Mouse (Mus musculus): ENCODE results near the gene Itih3. TPM values are rescaled to one million over a fixed set of nuclear protein-coding genes. Genes with fewer than 3 reads are reported as not detected.
A peak's percentile ranks its signal among the peaks of the same experiment; 100 is the strongest.

Itih3 gene
- total RNA-seq, 2 experiments from 2014 or later = 0.13 to 0.18 TPM

GRCm38 (mm10) chr14:30870206-30871147 is 53.1 kb downstream of the Itih3 start:
- no peak for DNase-seq
- intact Hi-C loops (cut with DNase I; ENCODE audit: low total_unique reads) = no loop called here

GRCm38 (mm10) chr14:30869391-30869801 is 54.2 kb downstream of the Itih3 start:
- intact Hi-C loops (cut with DNase I; ENCODE audit: low total_unique reads) = no loop called here
- no peak for DNase-seq

- intact Hi-C loops (cut with DNase I; ENCODE audit: low total_unique reads) = no loop called here
- DNase-seq = no peak
These were observed 54.7 kb downstream of the Itih3 start for GRCm38 (mm10) chr14:30868826-30869225.

GRCm38 (mm10) chr14:30867042-30867441 is 56.5 kb downstream of the Itih3 start:
- intact Hi-C loops (cut with DNase I; ENCODE audit: low total_unique reads) = no loop called here
- DNase-seq = peak; percentile 85

GRCm38 (mm10) chr14:30865311-30865710 is 58.2 kb downstream of the Itih3 start:
- intact Hi-C loops (cut with DNase I; ENCODE audit: low total_unique reads) = no loop called here
- DNase-seq = no peak

GRCm38 (mm10) chr14:30862368-30862767 is 61.2 kb downstream of the Itih3 start:
- intact Hi-C loops (cut with DNase I; ENCODE audit: low total_unique reads) = loop anchor here (5.0 kb wide), 1 partner anchor 165 kb away; no protein-coding TSS in a partner anchor
- no peak for DNase-seq

GRCm38 (mm10) chr14:30861421-30862125 is 62.0 kb downstream of the Itih3 start:
- no peak for DNase-seq

More at GRCm38 (mm10) chr14:30861421-30862125, 62.0 kb downstream of the Itih3 start:
- intact Hi-C loops (cut with DNase I; ENCODE audit: low total_unique reads) = loop anchor here (5.0 kb wide), 1 partner anchor 164 kb away; no protein-coding TSS in a partner anchor

Other genes starting within 250 kb of the Itih3 start
- gene Sfmbt1, start 208.9 kb downstream of the Itih3 start, total RNA-seq (2021) = 1 to 10 TPM; 7.4 to 7.9 TPM
- 1 to 10 TPM; 7.5 to 8.5 TPM for gene Tmem110, start 98.2 kb downstream of the Itih3 start, total RNA-seq (2021)
- 10 to 100 TPM; 74.0 to 90.1 TPM for gene Mustn1, start 44.6 kb downstream of the Itih3 start, total RNA-seq (2021)
- not detected for gene Itih4, start 37.3 kb downstream of the Itih3 start, total RNA-seq (2021)
- gene Itih1, start 19.5 kb upstream of the Itih3 start, total RNA-seq (2021) = not detected
- 1 to 10 TPM; 4.0 to 4.2 TPM for gene Nek4, start 27.6 kb upstream of the Itih3 start, total RNA-seq (2021)
- 10 to 100 TPM; 14.1 to 15.0 TPM for gene Glt8d1, start 77.6 kb upstream of the Itih3 start, total RNA-seq (2021)
- 100 to 1,000 TPM; 127 to 146 TPM for gene Spcs1, start 77.9 kb upstream of the Itih3 start, total RNA-seq (2021)
- 10 to 100 TPM; 49.4 to 51.6 TPM for gene Pbrm1, start 95.4 kb upstream of the Itih3 start, total RNA-seq (2021)
- gene Gnl3, start 95.4 kb upstream of the Itih3 start, total RNA-seq (2021) = 10 to 100 TPM; 27.3 to 39.3 TPM
- 10 to 100 TPM; 32.2 to 43.1 TPM for gene Smim4, start 205.2 kb upstream of the Itih3 start, total RNA-seq (2021)
- gene Nt5dc2, start 207.3 kb upstream of the Itih3 start, total RNA-seq (2021) = 1 to 10 TPM; 6.8 to 8.1 TPM
- 10 to 100 TPM; 29.8 to 40.4 TPM for gene Stab1, start 244.9 kb upstream of the Itih3 start, total RNA-seq (2021)

All from gastrocnemius, postnatal 14 days (tissue).